Mouse (Mus musculus) myocyte (in vitro differentiated cells): Measurements from ENCODE around the gene Serpinb2. TPM values are rescaled to one million over a fixed set of nuclear protein-coding genes. Genes with fewer than 3 reads are reported as not detected.

Experiments used
- H3K27me3 ChIP-seq: one replicate; pipeline ENCODE4 v1.6.1; 2011; ENCODE audit not compliant: control insufficient read depth, insufficient read depth, insufficient read length
- H3K36me3 ChIP-seq: one replicate; pipeline ENCODE4 v1.6.1; 2011; ENCODE audit not compliant: control insufficient read depth, insufficient read depth
- H3K4me2 ChIP-seq: one replicate; pipeline ENCODE4 v1.6.1; 2011; ENCODE audit warnings: low read depth, control low read depth
- H3K4me3 ChIP-seq: one replicate; pipeline ENCODE4 v1.5.1; 2011; ENCODE audit warnings: mild to moderate bottlenecking, control low read depth, moderate library complexity
- H3K79me2 ChIP-seq: one replicate; pipeline ENCODE4 v1.6.1; 2011; ENCODE audit not compliant: control insufficient read depth, insufficient read depth
- H3ac ChIP-seq: one replicate; pipeline ENCODE4 v1.6.1; 2011; ENCODE audit not compliant: control insufficient read depth, insufficient read length
- CEBPB ChIP-seq: IDR thresholded peaks from 2 replicates; pipeline ENCODE4 v1.6.1; 2011; ENCODE audit warnings: mild to moderate bottlenecking, moderate library complexity; ENCODE audit not compliant: poor library complexity, insufficient read depth, severe bottlenecking
- E2F4 ChIP-seq: IDR thresholded peaks from one replicate; pipeline ENCODE4 v1.6.1; 2011; ENCODE audit warnings: mild to moderate bottlenecking, control low read depth, moderate library complexity; ENCODE audit not compliant: insufficient read depth
- MAX ChIP-seq: IDR thresholded peaks from one replicate; pipeline ENCODE4 v1.6.1; 2011; ENCODE audit warnings: low read depth, mild to moderate bottlenecking, control low read depth
- MYOD1 ChIP-seq, 3 experiments: IDR thresholded peaks; one replicate each; pipeline ENCODE4 v1.6.1; 2011; ENCODE audit warnings: control low read depth in 2 of 3, low read depth in 2 of 3, mild to moderate bottlenecking in 2 of 3, moderate library complexity in 1 of 3; ENCODE audit not compliant: insufficient read length in 2 of 3, control insufficient read depth in 1 of 3
- MYOG ChIP-seq, 3 experiments: IDR thresholded peaks; one replicate each; pipeline ENCODE4 v1.6.1; 2011; ENCODE audit warnings: control low read depth in 2 of 3, low read depth in 2 of 3, mild to moderate bottlenecking in 2 of 3; ENCODE audit not compliant: insufficient read length in 2 of 3, control insufficient read depth in 1 of 3, insufficient read depth in 1 of 3
- POLR2A ChIP-seq: IDR thresholded peaks from one replicate; pipeline ENCODE4 v1.6.1; 2011; ENCODE audit warnings: low read depth, mild to moderate bottlenecking, control low read depth, moderate library complexity; ENCODE audit not compliant: insufficient read length
- POLR2AphosphoS2 ChIP-seq: IDR thresholded peaks from one replicate; pipeline ENCODE4 v1.6.1; 2011; ENCODE audit warnings: low read depth, control low read depth; ENCODE audit not compliant: insufficient read length
- REST ChIP-seq: IDR thresholded peaks from one replicate; pipeline ENCODE4 v1.6.1; 2011; ENCODE audit warnings: mild to moderate bottlenecking, control low read depth, moderate library complexity; ENCODE audit not compliant: insufficient read depth, insufficient read length
- SRF ChIP-seq: IDR thresholded peaks from one replicate; pipeline ENCODE4 v1.6.1; 2011; ENCODE audit warnings: low read depth; ENCODE audit not compliant: control insufficient read depth, insufficient read length
- TCF12 ChIP-seq: IDR thresholded peaks from one replicate; pipeline ENCODE4 v1.6.1; 2011; ENCODE audit warnings: mild to moderate bottlenecking, control low read depth; ENCODE audit not compliant: poor library complexity, insufficient read depth, severe bottlenecking
- TCF3 ChIP-seq: IDR thresholded peaks from one replicate; pipeline ENCODE4 v1.6.1; 2011; ENCODE audit warnings: low read depth, control low read depth; ENCODE audit not compliant: insufficient read length
- USF1 ChIP-seq: IDR thresholded peaks from one replicate; pipeline ENCODE4 v1.6.1; 2011; ENCODE audit warnings: low read depth, mild to moderate bottlenecking, control low read depth, moderate library complexity
- polyA plus RNA-seq: library from polyadenylated mRNA; unstranded; fragments of >200 nt; fragmentation: generic; extraction: Trizol; gene quantifications from one replicate; pipeline ENCODE4 v1.2.1, GENCODE M21; 2012; ENCODE audit warnings: missing spikeins

Gene Serpinb2
- polyA plus RNA-seq, 1 experiment, result 0.06 TPM

DNA sequence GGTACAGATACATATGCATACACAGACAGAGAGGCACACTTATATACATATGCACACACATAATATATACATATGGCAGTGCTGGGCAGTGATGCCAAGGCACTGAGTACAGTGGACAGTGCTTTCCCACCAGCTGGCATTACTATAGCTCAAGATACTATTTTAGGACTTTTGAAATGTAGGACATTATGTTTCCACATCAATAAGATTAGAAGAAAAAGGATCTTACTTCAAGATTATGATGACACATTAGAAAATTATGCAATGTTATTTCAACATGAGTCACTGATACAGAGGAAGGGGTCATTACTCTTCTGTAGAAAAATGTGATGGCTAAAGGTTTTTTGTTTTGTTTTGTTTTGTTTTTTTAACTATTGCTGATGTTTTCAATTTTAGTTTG lies 9.2 kb upstream of the Serpinb2 start:
- no peaks in the 10 kb centered on the region for H3K36me3 ChIP-seq
- peak overlapping the region; percentile 16 for H3K4me2 ChIP-seq
- H3K27me3 ChIP-seq, result no peaks in the 10 kb centered on the region
- no peaks in the 10 kb centered on the region for H3K79me2 ChIP-seq
- H3ac ChIP-seq, result no peak overlapping the region
- TF ChIP-seq CEBPB (peak; percentile 69; the same call in 1 of the 2 replicates), REST (peak; percentile 30), POLR2A (no peak), E2F4 (no peak)
- no peak overlapping the region for H3K4me3 ChIP-seq

DNA sequence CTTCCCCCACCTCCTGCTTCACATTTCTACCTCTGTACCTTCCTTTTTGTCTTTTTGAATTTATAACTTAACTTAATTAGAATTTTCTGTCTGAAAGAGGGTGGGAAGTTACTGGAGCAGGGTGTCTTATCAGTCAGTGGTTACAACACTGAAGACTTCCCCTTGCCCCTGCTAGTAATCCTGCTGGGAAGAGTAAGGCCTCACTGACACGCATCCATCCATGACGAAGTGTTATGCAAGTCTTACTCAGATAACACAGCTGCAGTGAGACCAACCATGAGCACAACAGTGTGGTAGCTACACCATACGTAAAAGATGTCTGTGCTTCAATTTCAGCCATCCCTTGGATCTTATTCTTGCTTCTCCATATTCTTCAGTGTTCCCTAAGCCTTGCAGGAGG lies 7.9 kb upstream of the Serpinb2 start:
- Histone ChIP-seq H3K36me3 (no peaks in the 10 kb centered on the region), H3K27me3 (no peaks in the 10 kb centered on the region), H3K79me2 (no peaks in the 10 kb centered on the region), H3ac (no peak overlapping the region), H3K4me3 (no peak overlapping the region), H3K4me2 (no peak overlapping the region)
- TF ChIP-seq MAX (no peak), E2F4 (no peak), CEBPB (no peak), REST (no peak), SRF (no peak), USF1 (no peak)

DNA sequence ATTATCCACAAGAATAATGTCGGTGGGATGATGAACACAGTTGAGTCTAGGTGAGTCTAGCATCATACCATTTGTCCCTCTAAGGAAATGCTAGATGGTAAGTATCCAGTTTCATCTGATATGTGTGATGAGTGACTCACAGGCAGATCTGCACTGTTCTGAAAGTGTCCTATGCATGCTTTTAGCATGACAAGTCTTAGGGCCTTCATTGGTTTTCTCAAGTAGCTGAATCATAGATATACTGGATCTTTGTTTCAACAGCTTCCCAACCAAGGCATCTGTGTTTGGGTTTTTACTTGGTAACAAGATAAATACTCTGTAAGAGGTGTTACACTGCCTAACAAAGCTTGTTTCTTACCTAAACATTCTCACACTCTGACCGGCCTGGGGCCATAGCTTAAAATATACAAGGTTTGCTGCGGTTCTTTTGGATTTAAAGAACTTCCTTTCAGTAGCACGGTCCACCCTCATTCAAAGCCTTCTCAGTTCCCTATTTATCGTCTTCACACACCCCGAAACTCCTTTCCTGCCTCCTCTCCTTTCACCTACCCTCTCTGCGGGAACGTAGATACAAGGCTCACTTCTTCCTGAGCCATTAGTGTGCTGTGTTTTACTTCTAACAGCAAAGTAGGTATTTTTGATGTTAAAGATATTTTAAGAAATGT lies 5.2 kb upstream of the Serpinb2 start:
- Histone ChIP-seq H3K27me3 (no peaks in the 10 kb centered on the region), H3K4me2 (no peak overlapping the region)
- no peak for TF ChIP-seq POLR2A
- TF ChIP-seq POLR2AphosphoS2, result no peak

DNA sequence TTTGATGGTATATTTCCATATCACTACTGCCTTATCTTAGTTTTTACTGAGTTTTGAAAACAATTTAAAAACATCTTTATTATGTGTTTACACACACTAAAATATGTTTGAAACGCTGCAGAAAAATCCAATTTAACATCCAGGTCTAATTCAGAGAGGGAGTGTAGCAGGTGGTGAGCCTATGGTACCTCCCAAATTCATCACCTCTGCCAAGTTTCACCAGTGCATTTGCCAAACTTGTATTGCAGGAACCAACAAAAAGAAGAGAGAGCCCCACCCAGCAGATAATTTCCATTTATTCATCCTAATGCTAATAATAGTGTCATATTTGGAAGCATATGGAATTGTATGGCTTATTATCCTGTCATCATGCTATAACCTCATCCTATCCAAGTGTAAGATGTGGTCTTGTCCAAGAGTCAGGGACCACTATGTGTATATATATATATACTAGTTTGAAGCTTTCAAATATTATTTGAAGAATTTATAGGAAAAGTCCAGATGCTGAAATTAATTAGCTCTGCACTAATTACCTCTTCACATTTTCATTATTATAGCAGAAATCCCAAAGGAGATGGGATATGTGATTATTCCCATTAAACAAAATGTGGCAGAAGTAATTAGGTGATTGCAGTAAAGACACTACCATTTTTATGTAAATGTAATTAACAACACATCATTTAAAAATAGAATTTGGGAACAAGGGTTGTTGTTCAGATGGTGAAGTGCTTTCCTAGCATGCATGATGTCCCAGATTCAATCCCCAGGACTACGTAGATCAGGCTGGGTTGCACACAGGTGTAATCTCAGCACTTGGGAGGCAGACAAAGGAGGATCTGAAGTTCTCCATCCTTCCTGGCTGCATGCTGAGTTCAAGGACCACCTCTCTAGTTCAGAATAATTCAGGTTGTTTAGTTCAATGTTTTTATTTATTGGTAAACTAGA lies 1.2 kb downstream of the Serpinb2 start:
- TF ChIP-seq SRF, result no peak
- Histone ChIP-seq H3K4me2 (no peak overlapping the region), H3K79me2 (no peaks in the 10 kb centered on the region), H3K4me3 (no peak overlapping the region), H3K27me3 (no peaks in the 10 kb centered on the region), H3K36me3 (no peaks in the 10 kb centered on the region), H3ac (no peak overlapping the region)

More for the DNA sequence above, 5.2 kb upstream of the Serpinb2 start:
- no peak overlapping the region for H3K4me3 ChIP-seq
- no peaks in the 10 kb centered on the region for H3K79me2 ChIP-seq
- H3ac ChIP-seq, result no peak overlapping the region
- H3K36me3 ChIP-seq, result no peaks in the 10 kb centered on the region

DNA sequence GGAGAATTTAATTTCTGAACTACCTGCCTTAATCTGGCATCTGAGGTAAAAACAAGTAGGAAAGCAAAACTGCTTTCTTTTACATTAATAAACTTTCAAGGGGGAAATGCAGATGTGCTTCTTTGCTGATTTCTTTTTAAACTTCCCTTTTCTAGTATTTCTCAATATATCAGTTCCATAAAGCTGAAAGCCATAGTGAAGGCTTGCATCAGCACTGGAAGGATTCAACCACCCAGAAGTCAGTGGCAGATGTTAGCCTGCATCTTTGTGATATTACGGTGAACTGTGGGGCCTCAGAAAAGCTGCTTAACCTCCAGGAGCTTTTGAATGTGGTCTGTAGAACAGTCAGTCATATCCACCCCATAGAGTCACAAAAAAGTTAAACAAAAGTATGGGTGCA lies 2.3 kb downstream of the Serpinb2 start:
- no peak for TF ChIP-seq TCF3
- TF ChIP-seq MAX, result no peak
- TF ChIP-seq SRF, result no peak
- TF ChIP-seq REST, result no peak
- TF ChIP-seq MYOG (IDR thresholded peaks at IDR 0.05; ENCODE audit: control insufficient read depth in 1 of 3, insufficient read depth in 1 of 3, insufficient read length in 2 of 3, low read depth in 2 of 3), result no peak
- no peak for TF ChIP-seq E2F4
- no peak for TF ChIP-seq MYOD1 (IDR thresholded peaks at IDR 0.05; ENCODE audit: control insufficient read depth in 1 of 3, insufficient read length in 2 of 3, low read depth in 2 of 3)
- no peak for TF ChIP-seq POLR2A
- Histone ChIP-seq H3K79me2 (no peaks in the 10 kb centered on the region), H3ac (no peak overlapping the region), H3K4me3 (no peak overlapping the region), H3K36me3 (no peaks in the 10 kb centered on the region), H3K27me3 (no peaks in the 10 kb centered on the region), H3K4me2 (no peak overlapping the region)

DNA sequence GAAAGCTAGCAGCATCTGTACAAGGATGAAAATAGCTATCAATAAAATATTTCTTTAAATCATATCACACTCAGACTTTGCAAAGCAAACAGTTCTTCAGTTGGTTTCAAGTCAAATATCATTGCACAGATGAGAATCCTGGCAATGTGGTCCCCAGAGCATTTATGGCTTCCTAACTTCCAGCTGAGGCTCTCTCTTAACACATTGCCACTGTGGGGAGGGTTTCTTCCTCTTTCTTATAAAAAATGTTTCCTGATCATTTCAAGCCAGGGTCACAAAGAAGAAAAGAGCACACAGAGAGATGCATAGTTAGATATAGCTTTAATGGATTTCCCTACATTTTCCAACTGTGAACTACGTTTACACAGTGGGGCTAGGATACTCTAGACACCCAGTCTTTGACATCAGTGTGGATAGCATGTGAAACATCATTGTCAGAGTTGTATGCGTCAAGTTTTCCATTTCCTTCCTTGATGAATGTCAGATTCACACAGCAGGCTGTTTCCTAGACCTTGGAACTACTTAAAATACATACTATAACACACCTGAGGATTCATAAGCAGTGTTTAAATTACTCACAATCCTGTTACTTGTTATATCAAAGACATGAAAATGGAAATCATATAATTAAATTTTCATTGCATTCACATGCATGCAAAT lies 4.7 kb downstream of the Serpinb2 start:
- TF ChIP-seq MYOG (IDR thresholded peaks at IDR 0.05; ENCODE audit: control insufficient read depth in 1 of 3, insufficient read depth in 1 of 3, insufficient read length in 2 of 3, low read depth in 2 of 3), result no peak
- no peak for TF ChIP-seq USF1
- TF ChIP-seq REST, result no peak
- no peak for TF ChIP-seq TCF12
- TF ChIP-seq MAX, result no peak
- no peak for TF ChIP-seq TCF3
- no peak for TF ChIP-seq E2F4
- no peak for TF ChIP-seq POLR2A
- H3K36me3 ChIP-seq, result no peaks in the 10 kb centered on the region
- no peaks in the 10 kb centered on the region for H3K27me3 ChIP-seq
- no peak overlapping the region for H3K4me3 ChIP-seq
- H3ac ChIP-seq, result no peak overlapping the region
- no peaks in the 10 kb centered on the region for H3K79me2 ChIP-seq
- no peak overlapping the region for H3K4me2 ChIP-seq
